Comparison of ENCODE assay signal across 18 mouse cellular contexts in the genomic region with DNA sequence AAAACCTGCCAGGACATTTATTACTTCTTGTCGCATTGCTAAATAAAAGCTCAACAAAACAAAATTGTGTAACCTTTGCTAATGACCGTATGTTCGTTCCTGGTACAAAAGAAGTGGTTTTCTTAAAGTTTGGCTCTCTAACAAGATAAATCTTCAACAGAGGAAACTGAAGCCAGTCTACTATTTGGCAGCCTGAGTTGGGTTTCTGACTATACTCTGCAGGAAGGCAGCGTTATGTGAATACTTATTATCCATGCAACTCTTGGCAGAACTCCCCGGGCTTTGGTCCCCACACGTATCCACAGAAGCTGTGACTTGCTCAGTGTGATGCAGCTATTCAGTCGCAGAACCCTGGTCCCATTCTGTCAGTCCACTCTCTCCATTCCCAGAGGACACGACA.
DNase-seq lines count a peak whose midpoint lies in the region; ATAC-seq and TF ChIP-seq lines count a peak whose summit lies in the region.
"Had no signal": no experiment of that assay in that cellular context is flagged by ENCODE, and none has a peak within 500 bp of the region (broad histone marks: within the 10 kb centered on the region; RNA-seq: fewer than 3 reads in every experiment).

No protein-coding gene starts in this region.

- no peak overlapping the region for H3K4me3 ChIP-seq in forebrain, embryonic 16.5 days (replicated peaks; ENCODE audit: low read length)
- H3K4me3 ChIP-seq in forebrain, embryonic 11.5 days (ENCODE audit: low read depth, low read length): no peak overlapping the region
- H3K4me3 ChIP-seq in left cerebral cortex, adult 2 months: no peak overlapping the region
- H3K4me3 ChIP-seq: liver, embryonic 12.5 days; midbrain, embryonic 12.5 days; myocyte had no signal

- ATAC-seq in forebrain, embryonic 16.5 days: peak; percentile 59; the same call in 1 of the 2 replicates
- no peak for ATAC-seq in forebrain, embryonic 11.5 days (replicated peaks; ENCODE audit: low FRiP score)
- ATAC-seq: activated CD4-positive, CD25-positive, alpha-beta regulatory T cell, adult 4 months; liver, embryonic 12.5 days; Patski had no signal

- intact Hi-C loops in left cerebral cortex, postnatal 4 days (cut with DNase I): no loop called here
- intact Hi-C loops in left cerebral cortex, adult 2 months (cut with DNase I): no loop called here

- DNase-seq in forebrain, embryonic 11.5 days (ENCODE audit: low spot score): no peak
- DNase-seq in left cerebral cortex, postnatal 4 days: peak; percentile 58
- no peak for DNase-seq in left cerebral cortex, adult 2 months (ENCODE audit: extremely low spot score in 1 of 2, low spot score in 2 of 2)
- DNase-seq in right cerebral cortex, adult 18-20 months: peak; percentile 33
- no peak for DNase-seq in right cerebral cortex, adult 2 months (ENCODE audit: low spot score in 2 of 2)
- DNase-seq in lung, postnatal 36 days: peak; percentile 2
- DNase-seq: adrenal gland, postnatal 25 days; cerebellum, adult 9-11 months; heart, postnatal 4 days; kidney, adult 18-20 months; kidney, postnatal 14 days; retina, postnatal 1 day had no signal

- no peak overlapping the region for H3K9ac ChIP-seq in forebrain, embryonic 16.5 days (replicated peaks; ENCODE audit: low read depth, low read length)
- no peak overlapping the region for H3K9ac ChIP-seq in forebrain, embryonic 11.5 days (ENCODE audit: low read length)
- H3K9ac ChIP-seq: liver, embryonic 12.5 days; midbrain, embryonic 12.5 days had no signal

- no peak for TF ChIP-seq CTCF in left cerebral cortex, adult 2 months (IDR thresholded peaks at IDR 0.05)

- peaks cover 12% of the 10 kb centered on the region for H3K4me1 ChIP-seq in forebrain, embryonic 16.5 days (replicated peaks; ENCODE audit: control insufficient read depth, insufficient read depth, low read length)
- no peaks in the 10 kb centered on the region for H3K4me1 ChIP-seq in forebrain, embryonic 11.5 days (replicated peaks; ENCODE audit: control insufficient read depth, insufficient read depth, low read length)
- H3K4me1 ChIP-seq: liver, embryonic 12.5 days; midbrain, embryonic 12.5 days had no signal

- H3K27ac ChIP-seq in forebrain, embryonic 16.5 days (ENCODE audit: low read length): no peak overlapping the region
- H3K27ac ChIP-seq in forebrain, embryonic 11.5 days (ENCODE audit: low read depth, low read length): no peak overlapping the region
- H3K27ac ChIP-seq in left cerebral cortex, adult 2 months: no peak overlapping the region
- H3K27ac ChIP-seq: liver, embryonic 12.5 days; midbrain, embryonic 12.5 days had no signal

- H3K9me3 ChIP-seq in forebrain, embryonic 16.5 days (ENCODE audit: control insufficient read depth, low read length): no peaks in the 10 kb centered on the region
- no peaks in the 10 kb centered on the region for H3K9me3 ChIP-seq in forebrain, embryonic 11.5 days (ENCODE audit: control insufficient read depth, low read length)
- H3K9me3 ChIP-seq: midbrain, embryonic 12.5 days had no signal

- no peak overlapping the region for H3K4me2 ChIP-seq in forebrain, embryonic 16.5 days (ENCODE audit: low read length)
- H3K4me2 ChIP-seq in forebrain, embryonic 11.5 days (ENCODE audit: low read depth, low read length, severe bottlenecking): no peak overlapping the region
- H3K4me2 ChIP-seq: liver, embryonic 12.5 days; midbrain, embryonic 12.5 days had no signal

- H3K36me3 ChIP-seq in forebrain, embryonic 16.5 days (ENCODE audit: control insufficient read depth, insufficient read depth): no peaks in the 10 kb centered on the region
- no peaks in the 10 kb centered on the region for H3K36me3 ChIP-seq in forebrain, embryonic 11.5 days (ENCODE audit: control insufficient read depth, insufficient read depth, low read length)
- H3K36me3 ChIP-seq: liver, embryonic 12.5 days; midbrain, embryonic 12.5 days had no signal

- 34% methylated on average over 8 of the region's 8 CpGs for WGBS in forebrain, embryonic 16.5 days
- 89% methylated on average over 8 of the region's 8 CpGs for WGBS in forebrain, embryonic 11.5 days

- 0 out of 2 replicates have a peak, but pooled peaks cover 2% of the 10 kb centered on the region for H3K27me3 ChIP-seq in forebrain, embryonic 16.5 days (replicated peaks; ENCODE audit: control insufficient read depth, insufficient read depth, low read length)
- no peaks in the 10 kb centered on the region for H3K27me3 ChIP-seq in forebrain, embryonic 11.5 days (ENCODE audit: control insufficient read depth, insufficient read depth, low read length)
- H3K27me3 ChIP-seq: liver, embryonic 12.5 days; midbrain, embryonic 12.5 days; Patski had no signal

Comparison
In these comparisons a context has a peak if more than half of its experiments do, and no peak if none do; other contexts are left out.
1. DNase-seq: peak in left cerebral cortex, postnatal 4 days (single experiment), right cerebral cortex, adult 18-20 months (single experiment) and lung, postnatal 36 days (single experiment); none in forebrain, embryonic 11.5 days (single experiment), left cerebral cortex, adult 2 months (0 of 2) and right cerebral cortex, adult 2 months (0 of 2).